Mouse (Mus musculus) CH12.LX (cell line): ENCODE results near the gene Acbd7. TPM values are rescaled to one million over a fixed set of nuclear protein-coding genes. Genes with fewer than 3 reads are reported as not detected.

Source experiments
- DNase-seq: peaks from one replicate; pipeline ENCODE4 v3.0.0-alpha.2; 2013; ENCODE audit errors: extremely low read depth
- H3K27ac ChIP-seq: 2 replicates; pipeline ENCODE4 v1.5.1; 2012; ENCODE audit warnings: low read depth, mild to moderate bottlenecking, control low read depth, moderate library complexity; ENCODE audit not compliant: insufficient read depth
- H3K27me3 ChIP-seq: replicated peaks from 2 replicates; pipeline ENCODE3; 2012; ENCODE audit warnings: inconsistent platforms
- H3K36me3 ChIP-seq, 2 experiments: replicated peaks in 1 of 2; 2 replicates each; pipeline versions ENCODE3 to v1.6.1; 2012; ENCODE audit warnings: inconsistent platforms in 1 of 2, low read length in 1 of 2, mild to moderate bottlenecking in 1 of 2, mixed read lengths in 1 of 2, moderate library complexity in 1 of 2; ENCODE audit not compliant: control insufficient read depth in 1 of 2, insufficient read depth in 1 of 2
- H3K4me1 ChIP-seq, 2 experiments: 2 replicates each; pipeline ENCODE4 v1.6.1; 2012; ENCODE audit warnings: inconsistent platforms in 1 of 2, moderate library complexity in 1 of 2; ENCODE audit not compliant: insufficient read depth in 2 of 2, control insufficient read depth in 1 of 2
- H3K4me2 ChIP-seq: 2 replicates; pipeline ENCODE4 v1.6.1; 2012; ENCODE audit warnings: low read depth, mild to moderate bottlenecking, control low read depth; ENCODE audit not compliant: poor library complexity, insufficient read depth, severe bottlenecking
- H3K4me3 ChIP-seq, 3 experiments: fragments of 150-350 bp in 1 of 3; sonication (generic) in 1 of 3; replicated peaks in 1 of 3; 2 replicates each; pipeline versions ENCODE3 to v1.5.1; 2011 to 2012; ENCODE audit warnings: low read depth in 2 of 3, low read length in 2 of 3, mild to moderate bottlenecking in 2 of 3, moderate library complexity in 2 of 3, control low read depth in 1 of 3, improper control_type of control experiment in 1 of 3, inconsistent platforms in 1 of 3, mixed read lengths in 1 of 3; ENCODE audit not compliant: poor library complexity in 1 of 3
- H3K79me2 ChIP-seq: replicated peaks from 2 replicates; pipeline ENCODE4 v1.6.1; 2012; ENCODE audit warnings: mild to moderate bottlenecking, moderate library complexity; ENCODE audit not compliant: control insufficient read depth, poor library complexity, insufficient read depth, severe bottlenecking; ENCODE audit errors: extremely low read depth
- H3K9ac ChIP-seq: 2 replicates; pipeline ENCODE4 v1.6.1; 2012; ENCODE audit warnings: low read depth, mild to moderate bottlenecking, control low read depth, moderate library complexity; ENCODE audit not compliant: insufficient read depth
- H3K9me3 ChIP-seq: replicated peaks from 2 replicates; pipeline ENCODE3; 2012; ENCODE audit warnings: low read length, inconsistent platforms, mixed read lengths
- BHLHE40 ChIP-seq: IDR thresholded peaks from 2 replicates; pipeline ENCODE4 v1.6.1; 2011; ENCODE audit warnings: mild to moderate bottlenecking, low read depth, low read length, improper control_type of control experiment
- CHD1 ChIP-seq: IDR thresholded peaks from 2 replicates; pipeline ENCODE4 v1.6.1; 2012; ENCODE audit warnings: low read depth, low read length, improper control_type of control experiment, inconsistent platforms
- CHD2 ChIP-seq: IDR thresholded peaks from 2 replicates; pipeline ENCODE4 v1.6.1; 2011; ENCODE audit warnings: low read length, improper control_type of control experiment
- CTCF ChIP-seq, 2 experiments: IDR thresholded peaks in 1 of 2; conservative IDR thresholded peaks in 1 of 2; 2 replicates each; pipeline ENCODE4 v1.5.1; 2011 to 2012; ENCODE audit warnings: low read depth in 2 of 2, low read length in 2 of 2, improper control_type of control experiment in 1 of 2, inconsistent platforms in 1 of 2, mild to moderate bottlenecking in 1 of 2, moderate library complexity in 1 of 2
- E2F4 ChIP-seq: IDR thresholded peaks from 2 replicates; pipeline ENCODE4 v1.6.1; 2011; ENCODE audit warnings: low read depth, low read length, improper control_type of control experiment; ENCODE audit not compliant: insufficient replicate concordance
- ETS1 ChIP-seq: conservative IDR thresholded peaks from 2 replicates; pipeline ENCODE4 v1.6.1; 2012; ENCODE audit warnings: low read depth, mild to moderate bottlenecking, inconsistent platforms, low read length, improper control_type of control experiment, moderate library complexity
- HCFC1 ChIP-seq: IDR thresholded peaks from 2 replicates; pipeline ENCODE4 v1.6.1; 2012; ENCODE audit warnings: low read depth, mild to moderate bottlenecking, inconsistent platforms, low read length, improper control_type of control experiment
- IRF4 ChIP-seq: IDR thresholded peaks from 2 replicates; pipeline ENCODE4 v1.6.1; 2014; ENCODE audit warnings: low read depth, mild to moderate bottlenecking, inconsistent platforms, low read length, improper control_type of control experiment
- JUN ChIP-seq: IDR thresholded peaks from 2 replicates; pipeline ENCODE4 v1.6.1; 2011; ENCODE audit warnings: low read depth, mild to moderate bottlenecking, low read length, improper control_type of control experiment, moderate library complexity; ENCODE audit not compliant: insufficient read depth
- MAX ChIP-seq: IDR thresholded peaks from 2 replicates; pipeline ENCODE4 v1.6.1; 2011; ENCODE audit warnings: low read length, improper control_type of control experiment
- MEF2A ChIP-seq: IDR thresholded peaks from 2 replicates; pipeline ENCODE4 v1.6.1; 2014; ENCODE audit warnings: low read depth, mild to moderate bottlenecking, inconsistent platforms, low read length, improper control_type of control experiment, borderline replicate concordance
- MXI1 ChIP-seq: IDR thresholded peaks from 2 replicates; pipeline ENCODE4 v1.6.1; 2011; ENCODE audit warnings: mild to moderate bottlenecking, low read depth, low read length, improper control_type of control experiment
- MYC ChIP-seq: IDR thresholded peaks from 2 replicates; pipeline ENCODE4 v1.6.1; 2011; ENCODE audit warnings: low read depth, mild to moderate bottlenecking, improper control_type of control experiment, low read length
- NRF1 ChIP-seq: IDR thresholded peaks from 2 replicates; pipeline ENCODE4 v1.6.1; 2014; ENCODE audit warnings: low read depth, mild to moderate bottlenecking, inconsistent platforms, low read length, improper control_type of control experiment, moderate library complexity
- PAX5 ChIP-seq: IDR thresholded peaks from 2 replicates; pipeline ENCODE4 v1.6.1; 2012; ENCODE audit warnings: low read length, inconsistent platforms, mixed read lengths
- POLR2A ChIP-seq: IDR thresholded peaks from 2 replicates; pipeline ENCODE4 v1.6.1; 2011; ENCODE audit warnings: low read depth, mild to moderate bottlenecking, improper control_type of control experiment, low read length
- RAD21 ChIP-seq: IDR thresholded peaks from 2 replicates; pipeline ENCODE4 v1.6.1; 2011; ENCODE audit warnings: low read depth, mild to moderate bottlenecking, low read length, improper control_type of control experiment, moderate library complexity
- SMC3 ChIP-seq: IDR thresholded peaks from 2 replicates; pipeline ENCODE4 v1.6.1; 2011; ENCODE audit warnings: low read depth, low read length, improper control_type of control experiment
- TBP ChIP-seq: conservative IDR thresholded peaks from 2 replicates; pipeline ENCODE4 v1.6.1; 2011; ENCODE audit warnings: low read depth, low read length, improper control_type of control experiment
- TCF12 ChIP-seq: IDR thresholded peaks from 2 replicates; pipeline ENCODE4 v1.6.1; 2014; ENCODE audit warnings: low read depth, mild to moderate bottlenecking, inconsistent platforms, low read length, improper control_type of control experiment
- USF2 ChIP-seq: conservative IDR thresholded peaks from 2 replicates; pipeline ENCODE4 v1.6.1; 2011; ENCODE audit warnings: low read depth, low read length, improper control_type of control experiment
- ZC3H11A ChIP-seq: IDR thresholded peaks from 2 replicates; pipeline ENCODE4 v1.6.1; 2012; ENCODE audit warnings: low read depth, mild to moderate bottlenecking, inconsistent platforms, low read length, improper control_type of control experiment
- ZMIZ1 ChIP-seq: IDR thresholded peaks from 2 replicates; pipeline ENCODE4 v1.6.1; 2012; ENCODE audit warnings: low read depth, mild to moderate bottlenecking, inconsistent platforms, low read length, improper control_type of control experiment
- dilution Hi-C: fragments of 300-500 bp; cut with MboI; formaldehyde crosslinking; loops from 2 replicates; pipeline ENCODE4 v1.14.3; 2020; ENCODE audit warnings: low sequenced_read_pairs; ENCODE audit not compliant: extremely low pct_unique_long_range_greater_than_20kb, extremely low pct_ligation_motif_present
- in situ Hi-C: fragments of 300-500 bp; cut with MboI; formaldehyde crosslinking; loops from 3 replicates; pipeline ENCODE4 v1.14.3; 2019; ENCODE audit warnings: low sequenced_read_pairs, low pct_ligation_motif_present, low pct_unique_long_range_greater_than_20kb, mixed read lengths
- polyA plus RNA-seq: library from polyadenylated mRNA; unstranded; fragments of >175 nt; gene quantifications from 2 replicates; pipeline ENCODE4 v1.2.1, GENCODE M21; 2012; ENCODE audit warnings: low read depth; ENCODE audit not compliant: insufficient read length
- total RNA-seq, 2 experiments: library from RNA; depleted of rRNA; stranded (reverse); fragments of 300-350 nt in 1 of 2; fragments of >200 nt in 1 of 2; gene quantifications; 2 replicates each; pipeline ENCODE4 v1.2.3; 2012 to 2014

The Acbd7 gene
- total RNA-seq (2012; rRNA removed) (0.30 TPM in 1 of 2 replicates, not detected in the other), total RNA-seq (2014; rRNA removed) (not detected in 2 replicates), polyA plus RNA-seq (not detected in 2 replicates)

DNA sequence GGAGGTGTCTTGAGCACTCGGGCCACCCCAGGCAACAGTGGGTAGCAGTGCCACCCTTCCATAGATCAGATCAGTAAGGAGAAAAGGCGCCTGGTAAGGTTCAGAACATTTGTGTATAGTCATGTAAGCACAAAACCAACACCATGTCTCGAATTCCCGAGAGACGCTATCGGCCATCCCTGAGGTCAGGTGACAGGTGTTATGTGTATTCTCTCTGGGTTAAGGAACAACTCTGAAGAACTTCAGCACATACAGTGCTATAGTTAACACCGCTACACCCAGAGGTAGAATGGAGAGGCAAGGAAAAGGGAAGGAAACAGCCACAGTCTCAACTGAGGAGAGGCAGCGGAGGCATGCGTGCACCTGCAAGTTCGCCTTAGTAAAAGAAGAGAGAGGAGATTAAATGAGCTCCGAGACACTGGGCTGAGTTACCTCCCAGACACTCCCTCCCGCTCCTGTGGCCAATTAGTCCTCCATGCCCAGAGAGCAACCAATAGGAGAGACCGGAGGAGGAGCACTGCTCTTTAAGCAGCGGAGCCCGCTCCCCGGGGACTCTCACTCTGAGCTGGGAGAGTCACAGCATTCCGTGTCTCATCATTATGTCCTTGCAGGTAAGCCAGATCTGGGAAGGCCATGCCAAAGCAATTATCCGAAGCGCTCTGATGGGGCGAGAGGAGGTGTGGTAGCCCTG is at the start of gene Acbd7:
Acbd7 (plus strand) TSS at position 558 of the 691 bp plus-strand sequence.
- in situ Hi-C loops = no loop called here
- no peaks in the 10 kb centered on the region for H3K9me3 ChIP-seq
- H3K27ac ChIP-seq = no peak within 1 kb of the TSS
- H3K9ac ChIP-seq = no peak within 1 kb of the TSS
- TF ChIP-seq POLR2A (peak; percentile 43), PAX5 (no peak), JUN (no peak), TBP (0 out of 2 replicates have a peak, but pooled peaks have one; percentile 27), USF2 (no peak), NRF1 (0 out of 2 replicates have a peak, but pooled peaks have one; percentile 12), BHLHE40 (peak; percentile 12; the same call in 1 of the 2 replicates)
- TF ChIP-seq, all 38 proteins: peak for 4
- Histone ChIP-seq H3K36me3 (no peaks in the 10 kb centered on the region), H3K4me3 (peak within 1 kb of the TSS in 2 of 3 experiments; percentile 19 to 45), H3K4me1 (peaks cover 7 to 17% of the 10 kb centered on the region in 2 experiments), H3K79me2 (peaks cover 15% of the 10 kb centered on the region), H3K27me3 (no peaks in the 10 kb centered on the region), H3K4me2 (peak within 1 kb of the TSS; percentile 95)
- DNase-seq = peak; percentile 61
- dilution Hi-C loops = no loop called here

DNA sequence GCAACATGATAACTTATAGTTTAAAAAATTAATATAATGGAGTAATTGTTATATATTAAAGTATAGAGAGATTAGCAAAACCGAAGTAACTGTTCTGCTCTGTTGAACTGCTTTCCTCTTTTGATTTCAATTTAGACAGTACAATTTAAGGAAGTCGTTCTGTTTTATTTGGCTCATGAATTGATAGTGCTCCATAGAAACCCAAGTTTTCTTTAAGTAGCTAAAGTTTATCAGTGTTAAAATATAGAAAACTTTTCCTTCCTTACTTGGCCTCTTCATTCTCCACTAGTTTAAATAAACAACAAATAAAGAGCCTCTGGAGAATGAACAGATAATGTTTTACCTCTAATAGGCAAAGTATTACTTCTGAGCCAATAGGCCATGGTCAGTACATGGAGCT is 49.7 kb upstream of the Acbd7 start:
- no peak for DNase-seq
- in situ Hi-C loops = no loop called here

More for the DNA sequence above, 49.7 kb upstream of the Acbd7 start:
- no peak overlapping the region for H3K4me2 ChIP-seq
- no peak overlapping the region for H3K27ac ChIP-seq
- H3K36me3 ChIP-seq = no peaks in the 10 kb centered on the region
- TF ChIP-seq TCF12 (no peak), SMC3 (no peak), JUN (no peak), IRF4 (no peak), PAX5 (no peak), CHD2 (no peak), RAD21 (no peak), ZC3H11A (no peak), CHD1 (no peak), MAX (no peak), E2F4 (no peak), ZMIZ1 (no peak), MXI1 (no peak), MYC (no peak), MEF2A (no peak), CTCF (conservative IDR thresholded peaks at IDR 0.05 in 1 of 2, IDR thresholded peaks at IDR 0.05 in 1 of 2; ENCODE audit: low read depth in 2 of 2, low read length in 2 of 2) (no peak), ETS1 (no peak), HCFC1 (no peak), NRF1 (no peak), USF2 (no peak)
- peaks cover 0 to 17% of the 10 kb centered on the region in 2 experiments; a peak in 2 of 4 replicates for H3K4me1 ChIP-seq
- no peaks in the 10 kb centered on the region for H3K27me3 ChIP-seq
- no peak overlapping the region for H3K9ac ChIP-seq
- no peaks in the 10 kb centered on the region for H3K9me3 ChIP-seq
- H3K4me3 ChIP-seq = no peak overlapping the region
- 0 out of 2 replicates have a peak, but pooled peaks cover 4% of the 10 kb centered on the region for H3K79me2 ChIP-seq
- dilution Hi-C loops = no loop called here
